Mouse (Mus musculus) embryonic fibroblast, embryonic 13.5 days (primary cell): ENCODE data around the gene Tmem161a.

ENCODE experiments used
- CTCF ChIP-seq: IDR thresholded peaks from 2 replicates; pipeline ENCODE4 v1.5.1; 2011; ENCODE audit warnings: mild to moderate bottlenecking, control low read depth, low read length, moderate library complexity, borderline replicate concordance; ENCODE audit not compliant: insufficient read depth
- POLR2A ChIP-seq: IDR thresholded peaks from 2 replicates; pipeline ENCODE4 v1.6.1; 2011; ENCODE audit warnings: low read depth, mild to moderate bottlenecking, control low read depth, low read length, moderate library complexity

- no peak for TF ChIP-seq POLR2A
- no peak for TF ChIP-seq CTCF
Observed at GRCm38 (mm10) chr8:70137890-70138289, 34.3 kb upstream of the Tmem161a start.
